Mouse (Mus musculus): Measurements from ENCODE around the gene Pf4. TPM values are rescaled to one million over a fixed set of nuclear protein-coding genes. Genes with fewer than 3 reads are reported as not detected.

The Pf4 gene
- 58.8 TPM for polyA plus RNA-seq (2014; fragmentation: Illumina TruSeq; extraction: RNeasy Lipid Tissue Mini Kit (QIAGEN cat#74804); ENCODE audit: insufficient read depth, low read depth, low replicate concordance)

GRCm38 (mm10) chr5:90771880-90772653, at the start of gene Pf4:
Pf4 (plus strand) TSS chr5:90772435.

GRCm38 (mm10) chr5:90759077-90760065, 12.9 kb upstream of the Pf4 start, which contains the start of gene Cxcl5:
Cxcl5 (plus strand) TSS chr5:90759360.

GRCm38 (mm10) chr5:90768218-90768617, 4.0 kb upstream of the Pf4 start, which contains the start of gene Ppbp:
Ppbp (plus strand) TSS chr5:90768518.

GRCm38 (mm10) chr5:90785659-90786588, 13.7 kb downstream of the Pf4 start, which contains the start of gene Cxcl3:
Cxcl3 (plus strand) TSS chr5:90786103.

GRCm38 (mm10) chr5:90794195-90794625, 22.0 kb downstream of the Pf4 start, which contains the start of gene Cxcl15:
Cxcl15 (plus strand) TSS chr5:90794534.

Other genes with a start within 250 kb of the Pf4 start
- gene 5830473C10Rik, start 211.3 kb upstream of the Pf4 start, polyA plus RNA-seq (2014; fragmentation: Illumina TruSeq; extraction: RNeasy Lipid Tissue Mini Kit (QIAGEN cat#74804); ENCODE audit: insufficient read depth, low read depth, low replicate concordance), result not detected
- 4.5 TPM for gene Rassf6, start 131.8 kb upstream of the Pf4 start, polyA plus RNA-seq (2014; fragmentation: Illumina TruSeq; extraction: RNeasy Lipid Tissue Mini Kit (QIAGEN cat#74804); ENCODE audit: insufficient read depth, low read depth, low replicate concordance)
- gene Cxcl5, start 13.1 kb upstream of the Pf4 start, polyA plus RNA-seq (2014; fragmentation: Illumina TruSeq; extraction: RNeasy Lipid Tissue Mini Kit (QIAGEN cat#74804); ENCODE audit: insufficient read depth, low read depth, low replicate concordance), result 0.79 TPM
- gene Ppbp, start 3.9 kb upstream of the Pf4 start, polyA plus RNA-seq (2014; fragmentation: Illumina TruSeq; extraction: RNeasy Lipid Tissue Mini Kit (QIAGEN cat#74804); ENCODE audit: insufficient read depth, low read depth, low replicate concordance), result 9.2 TPM
- gene Cxcl3, start 13.7 kb downstream of the Pf4 start, polyA plus RNA-seq (2014; fragmentation: Illumina TruSeq; extraction: RNeasy Lipid Tissue Mini Kit (QIAGEN cat#74804); ENCODE audit: insufficient read depth, low read depth, low replicate concordance), result 0.73 TPM
- 1,243 TPM for gene Cxcl15, start 22.1 kb downstream of the Pf4 start, polyA plus RNA-seq (2014; fragmentation: Illumina TruSeq; extraction: RNeasy Lipid Tissue Mini Kit (QIAGEN cat#74804); ENCODE audit: insufficient read depth, low read depth, low replicate concordance)
- gene Cxcl1, start 118.8 kb downstream of the Pf4 start, polyA plus RNA-seq (2014; fragmentation: Illumina TruSeq; extraction: RNeasy Lipid Tissue Mini Kit (QIAGEN cat#74804); ENCODE audit: insufficient read depth, low read depth, low replicate concordance), result 1.4 TPM
- gene Cxcl2, start 131.4 kb downstream of the Pf4 start, polyA plus RNA-seq (2014; fragmentation: Illumina TruSeq; extraction: RNeasy Lipid Tissue Mini Kit (QIAGEN cat#74804); ENCODE audit: insufficient read depth, low read depth, low replicate concordance), result 0.90 TPM
- gene Mthfd2l, start 158.7 kb downstream of the Pf4 start, polyA plus RNA-seq (2014; fragmentation: Illumina TruSeq; extraction: RNeasy Lipid Tissue Mini Kit (QIAGEN cat#74804); ENCODE audit: insufficient read depth, low read depth, low replicate concordance), result 11.4 TPM

Data from lung, adult 10 weeks (tissue).